12 mouse cellular contexts compared by ENCODE assay signal in genomic region chr11:76484033-76484432, GRCm38 (mm10).
DNase-seq lines count a peak whose midpoint lies in the region; ATAC-seq and TF ChIP-seq lines count a peak whose summit lies in the region.
"Had no signal": no experiment of that assay in that cellular context is flagged by ENCODE, and none has a peak within 500 bp of the region (broad histone marks: within the 10 kb centered on the region; RNA-seq: fewer than 3 reads in every experiment).

No protein-coding gene starts in this region.

- 0 out of 2 replicates have a peak, but pooled peaks cover 4% of the 10 kb centered on the region for H3K27me3 ChIP-seq in forebrain, embryonic 10.5 days (ENCODE audit: poor library complexity, severe bottlenecking)
- H3K27me3 ChIP-seq in forebrain, embryonic 13.5 days, result no peaks in the 10 kb centered on the region
- H3K27me3 ChIP-seq in liver, embryonic 13.5 days, result no peaks in the 10 kb centered on the region
- H3K27me3 ChIP-seq in liver, embryonic 11.5 days (replicated peaks; ENCODE audit: control insufficient read depth, insufficient read depth, low read length), result no peaks in the 10 kb centered on the region

- H3K4me2 ChIP-seq in forebrain, embryonic 13.5 days, result no peak overlapping the region
- no peak overlapping the region for H3K4me2 ChIP-seq in liver, embryonic 13.5 days
- no peak overlapping the region for H3K4me2 ChIP-seq in liver, embryonic 11.5 days

- 0 out of 2 replicates have a peak overlapping the region, but pooled peaks have one; percentile 5 for H3K27ac ChIP-seq in forebrain, embryonic 10.5 days
- H3K27ac ChIP-seq in forebrain, embryonic 13.5 days, result no peak overlapping the region
- peak overlapping the region; percentile 15; the same call in 1 of the 2 replicates for H3K27ac ChIP-seq in liver, embryonic 13.5 days
- no peak overlapping the region for H3K27ac ChIP-seq in liver, embryonic 11.5 days (ENCODE audit: low read depth, low read length)
- H3K27ac ChIP-seq in ES-E14 (ENCODE audit: insufficient read depth, low read depth, low read length, poor library complexity, severe bottlenecking) (peak overlapping the region; percentile 91; the same call in 1 of the 2 replicates), macrophage (peak overlapping the region; percentile 85; the same call in 1 of the 2 replicates)
- H3K27ac ChIP-seq: hindbrain, postnatal 0 days had no signal

- H3K79me2 ChIP-seq in macrophage (ENCODE audit: inconsistent target), result peaks cover 85% of the 10 kb centered on the region

- no peak overlapping the region for H3K9ac ChIP-seq in forebrain, embryonic 13.5 days
- H3K9ac ChIP-seq in liver, embryonic 13.5 days, result no peak overlapping the region
- H3K9ac ChIP-seq in liver, embryonic 11.5 days (ENCODE audit: low read depth, low read length), result no peak overlapping the region
- no peak overlapping the region for H3K9ac ChIP-seq in ES-E14 (ENCODE audit: insufficient read depth, low read depth, low read length, poor library complexity, severe bottlenecking)

- H3K4me3 ChIP-seq in forebrain, embryonic 10.5 days, result no peak overlapping the region
- H3K4me3 ChIP-seq in forebrain, embryonic 13.5 days, result no peak overlapping the region
- no peak overlapping the region for H3K4me3 ChIP-seq in liver, embryonic 13.5 days (replicated peaks)
- H3K4me3 ChIP-seq in liver, embryonic 11.5 days (ENCODE audit: low read depth, low read length), result no peak overlapping the region
- H3K4me3 ChIP-seq in ES-E14 (ENCODE audit: insufficient read depth in 1 of 2, low read depth in 1 of 2, low read length in 2 of 2, poor library complexity in 1 of 2, severe bottlenecking in 1 of 2), result no peak overlapping the region
- no peak overlapping the region for H3K4me3 ChIP-seq in macrophage (ENCODE audit: inconsistent target)

- peaks cover 11% of the 10 kb centered on the region for H3K36me3 ChIP-seq in forebrain, embryonic 10.5 days (replicated peaks)
- 0 out of 2 replicates have a peak, but pooled peaks cover 6% of the 10 kb centered on the region for H3K36me3 ChIP-seq in forebrain, embryonic 13.5 days (ENCODE audit: poor library complexity, severe bottlenecking)
- no peaks in the 10 kb centered on the region for H3K36me3 ChIP-seq in liver, embryonic 13.5 days
- no peaks in the 10 kb centered on the region; the same call in 1 of the 2 replicates for H3K36me3 ChIP-seq in liver, embryonic 11.5 days (ENCODE audit: control insufficient read depth, insufficient read depth, low read length)
- H3K36me3 ChIP-seq in ES-E14 (ENCODE audit: control insufficient read depth, insufficient read depth, low read length, poor library complexity, severe bottlenecking) (peaks cover 13% of the 10 kb centered on the region; the same call in 1 of the 2 replicates), macrophage (ENCODE audit: inconsistent target) (peaks cover 16% of the 10 kb centered on the region; the same call in 1 of the 2 replicates)

- no peaks in the 10 kb centered on the region for H3K9me3 ChIP-seq in forebrain, embryonic 10.5 days
- no peaks in the 10 kb centered on the region for H3K9me3 ChIP-seq in forebrain, embryonic 13.5 days (replicated peaks)
- H3K9me3 ChIP-seq in liver, embryonic 13.5 days (replicated peaks), result no peaks in the 10 kb centered on the region
- no peaks in the 10 kb centered on the region for H3K9me3 ChIP-seq in liver, embryonic 11.5 days (ENCODE audit: control insufficient read depth, low read length)
- H3K9me3 ChIP-seq in ES-E14 (ENCODE audit: control insufficient read depth, insufficient read depth, low read depth, low read length), result no peaks in the 10 kb centered on the region

- DNase-seq in forebrain, embryonic 10.5 days (ENCODE audit: extremely low spot score, low spot score), result no peak
- no peak for DNase-seq in liver, embryonic 13.5 days
- no peak for DNase-seq in liver, embryonic 11.5 days (ENCODE audit: low spot score)
- no peak for DNase-seq in ES-E14 (ENCODE audit: low read depth, low spot score)
- DNase-seq in gastrocnemius, postnatal 4 days (ENCODE audit: low spot score in 2 of 2), result no peak
- DNase-seq in thymus, postnatal 36 days, result no peak
- DNase-seq: heart, adult 18-20 months; kidney, postnatal 4 days; lung, postnatal 14 days had no signal

- WGBS in forebrain, embryonic 10.5 days, result 86% methylated on average over 2 of the region's 2 CpGs
- WGBS in forebrain, embryonic 13.5 days, result 85% methylated on average over 2 of the region's 2 CpGs
- WGBS in liver, embryonic 13.5 days (ENCODE audit: insufficient replicate concordance), result 76% methylated on average over 2 of the region's 2 CpGs
- WGBS in liver, embryonic 11.5 days, result 67% methylated on average over 2 of the region's 2 CpGs
- 83% methylated on average over 2 of the region's 2 CpGs for WGBS in macrophage (ENCODE audit: missing documents)

- in situ Hi-C loops in ES-E14 (cut with MboI; ENCODE audit: low sequenced_read_pairs in 2 of 2, unreplicated experiment in 2 of 2), result no loop called here

- H3K4me1 ChIP-seq in forebrain, embryonic 10.5 days, result peaks cover 27% of the 10 kb centered on the region
- peaks cover 19% of the 10 kb centered on the region for H3K4me1 ChIP-seq in forebrain, embryonic 13.5 days
- H3K4me1 ChIP-seq in liver, embryonic 13.5 days (replicated peaks), result peaks cover 29% of the 10 kb centered on the region
- H3K4me1 ChIP-seq in liver, embryonic 11.5 days (replicated peaks; ENCODE audit: control insufficient read depth, insufficient read depth, low read length), result peaks cover 32% of the 10 kb centered on the region
- peaks cover 2 to 36% of the 10 kb centered on the region in 2 experiments; a peak in 3 of 4 replicates for H3K4me1 ChIP-seq in ES-E14 (ENCODE audit: control insufficient read depth in 2 of 2, insufficient read depth in 2 of 2, low read length in 2 of 2, poor library complexity in 1 of 2)

- no peak for ATAC-seq in forebrain, embryonic 13.5 days
- ATAC-seq in liver, embryonic 13.5 days (ENCODE audit: low read depth), result no peak
- no peak for ATAC-seq in liver, embryonic 11.5 days (replicated peaks; ENCODE audit: low FRiP score)
- ATAC-seq: hindbrain, postnatal 0 days had no signal

TF ChIP-seq in ES-E14, 5 proteins besides CTCF, POLR2A, EP300 and RAD21:
- no peak for TF ChIP-seq ZNF384 (IDR thresholded peaks at IDR 0.05; ENCODE audit: low read depth, low read length)
- no peak for TF ChIP-seq HCFC1 (IDR thresholded peaks at IDR 0.05; ENCODE audit: borderline replicate concordance, insufficient read depth, low read length)
- no peak for TF ChIP-seq ZC3H11A (IDR thresholded peaks at IDR 0.05; ENCODE audit: borderline replicate concordance, low read depth, low read length)
- no peak for TF ChIP-seq MAFK (IDR thresholded peaks at IDR 0.05; ENCODE audit: insufficient read depth, low read depth, low read length)
- TF ChIP-seq CHD2 (IDR thresholded peaks at IDR 0.05; ENCODE audit: low read depth, low read length), result no peak

Comparison
In these comparisons a context has a peak if more than half of its experiments do, and no peak if none do; other contexts are left out.
1. H3K27ac ChIP-seq: peak in forebrain, embryonic 10.5 days (single experiment), liver, embryonic 13.5 days (single experiment), ES-E14 (single experiment) and macrophage (single experiment); none in forebrain, embryonic 13.5 days (single experiment) and liver, embryonic 11.5 days (single experiment).